Mouse (Mus musculus) mouse embryonic stem cell (cell line): ENCODE measurements around the gene Mast4.

Experiments used
- in situ Hi-C, 2 experiments: fragments of 300-500 bp; cut with MboI; formaldehyde crosslinking; loops; 1 replicate in 1 of 2; 3 replicates in 1 of 2; pipeline ENCODE4 v1.14.3; 2019 to 2020; ENCODE audit warnings: low sequenced_read_pairs in 2 of 2, low pct_unique_long_range_greater_than_20kb in 1 of 2, mixed read lengths in 1 of 2; ENCODE audit not compliant: unreplicated experiment in 1 of 2

Gene Mast4

DNA sequence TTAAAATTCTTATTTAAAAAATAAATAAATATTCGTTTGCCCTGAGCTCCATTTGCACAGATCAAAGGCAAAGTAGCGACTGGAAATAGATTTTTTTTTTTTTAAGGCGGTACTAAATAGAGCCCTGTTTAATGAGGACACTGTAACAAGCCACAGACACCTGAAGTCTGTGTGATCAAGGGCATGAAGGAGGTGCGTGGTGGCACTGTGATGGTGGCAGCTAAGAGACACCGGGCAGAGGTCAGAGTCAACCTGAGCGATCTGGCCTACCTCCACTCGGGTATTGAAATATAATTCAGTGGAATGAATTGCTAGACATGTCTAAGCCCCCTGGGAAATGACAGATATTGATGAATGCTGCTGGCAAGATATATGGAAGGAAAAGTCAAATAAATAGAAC, 184.9 kb downstream of the Mast4 start:
- in situ Hi-C loops = no loop called here

DNA sequence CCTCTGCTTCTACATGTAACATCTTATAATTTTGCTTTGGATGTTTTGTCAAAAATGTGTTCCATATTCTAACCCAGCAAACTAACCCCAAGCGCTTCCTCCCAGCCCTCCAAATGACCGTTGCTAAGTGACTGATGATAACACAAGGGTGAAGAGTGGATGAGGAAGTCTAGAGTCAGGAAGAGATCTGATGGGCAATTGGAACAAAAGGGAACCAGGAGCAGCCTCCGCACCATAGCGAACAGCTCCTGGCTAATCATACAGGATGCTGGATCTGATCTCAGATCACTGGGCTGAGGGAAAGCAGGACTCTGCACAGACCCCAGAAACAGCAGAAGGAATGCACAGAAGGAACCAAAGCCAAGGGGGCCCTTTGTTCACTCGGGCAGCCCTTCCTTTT, 190.0 kb downstream of the Mast4 start:
- in situ Hi-C loops = no loop called here

DNA sequence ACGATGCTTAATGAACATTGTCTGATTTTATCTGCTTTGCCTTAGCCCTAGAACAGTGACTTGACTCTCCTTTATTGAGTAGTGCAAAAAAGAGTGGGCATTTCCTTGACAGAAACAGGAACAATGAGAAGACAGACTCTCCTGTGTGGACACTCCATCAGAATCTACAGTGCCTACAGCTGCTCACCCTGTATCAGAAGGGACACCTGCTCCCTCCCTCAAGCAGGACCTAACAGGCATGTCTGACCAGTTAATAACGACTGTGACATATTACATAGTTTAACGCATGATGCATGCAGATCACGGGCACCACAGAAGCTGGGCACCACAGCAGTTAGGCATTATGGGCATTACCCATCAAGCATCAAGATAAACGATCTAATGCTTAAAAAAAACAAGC, 193.0 kb downstream of the Mast4 start:
- in situ Hi-C loops = no loop called here

DNA sequence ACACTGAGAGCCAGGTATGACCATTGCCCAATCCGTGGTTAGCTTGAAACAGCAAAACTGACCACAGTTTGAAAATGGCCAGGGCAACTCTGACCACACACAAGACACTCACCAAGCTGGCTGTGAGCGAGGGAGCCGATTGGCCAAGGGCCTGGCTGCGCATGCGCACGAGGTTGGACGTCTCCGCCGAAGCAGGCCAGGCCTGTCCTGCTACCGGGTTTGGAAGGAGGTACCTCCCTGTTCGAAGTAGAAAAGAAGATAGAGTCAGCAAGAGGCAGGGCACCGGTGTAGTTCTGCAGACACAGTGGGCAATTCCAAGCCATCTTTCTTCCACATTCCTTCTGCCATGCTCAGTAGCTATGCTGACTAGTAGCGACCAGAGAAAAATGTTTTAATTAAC, 194.2 kb downstream of the Mast4 start:
- in situ Hi-C loops = no loop called here

DNA sequence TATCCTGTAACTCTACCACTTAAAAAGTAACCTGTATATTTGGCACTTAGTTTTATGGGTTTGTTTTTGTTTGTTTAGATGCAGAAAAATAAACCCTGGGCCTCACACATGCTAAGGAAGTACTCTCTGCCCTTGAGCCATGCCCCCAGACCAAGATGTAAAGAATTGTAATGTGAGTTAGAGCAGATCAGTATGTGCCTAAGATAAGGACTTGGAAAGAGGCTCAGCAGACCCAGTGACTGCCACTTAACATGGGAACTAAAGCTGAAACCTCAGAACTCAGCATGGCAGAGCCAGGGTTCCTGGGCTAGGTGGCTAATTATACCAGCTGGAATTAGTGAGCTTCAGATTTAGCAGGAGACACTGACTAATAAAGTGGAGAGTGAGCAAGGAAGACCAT, 196.0 kb downstream of the Mast4 start:
- in situ Hi-C loops = no loop called here

DNA sequence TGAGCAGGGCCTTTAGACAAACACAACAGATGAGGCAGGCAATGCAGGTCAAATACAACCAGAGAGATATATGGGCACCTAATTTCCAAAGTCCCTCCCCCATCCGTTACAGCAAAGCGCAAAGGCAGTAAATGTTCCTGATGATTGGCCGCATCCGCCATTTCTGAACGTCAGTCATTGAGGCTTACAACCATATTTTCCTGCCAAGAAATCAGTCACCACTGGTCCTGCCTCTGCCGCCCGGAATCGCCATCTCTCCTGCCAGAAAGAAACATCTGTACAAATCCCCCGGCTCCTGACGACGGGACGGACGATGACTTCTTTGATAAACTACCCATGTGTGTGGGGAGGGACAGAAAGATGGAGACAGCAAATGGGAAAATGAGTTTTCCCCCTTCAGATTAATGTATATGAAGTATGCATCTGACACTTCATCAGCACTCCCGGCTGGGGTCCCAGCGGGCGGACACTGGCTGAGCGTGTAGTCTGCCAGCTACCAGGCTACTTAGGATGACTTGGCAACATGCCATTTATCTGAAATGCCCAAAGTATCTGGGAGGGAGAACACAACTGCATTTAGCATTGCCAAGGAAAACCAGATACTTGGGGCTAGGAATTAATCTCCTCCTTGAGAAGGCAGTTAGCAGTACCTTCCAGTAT, 198.9 kb downstream of the Mast4 start:
- in situ Hi-C loops = no loop called here

DNA sequence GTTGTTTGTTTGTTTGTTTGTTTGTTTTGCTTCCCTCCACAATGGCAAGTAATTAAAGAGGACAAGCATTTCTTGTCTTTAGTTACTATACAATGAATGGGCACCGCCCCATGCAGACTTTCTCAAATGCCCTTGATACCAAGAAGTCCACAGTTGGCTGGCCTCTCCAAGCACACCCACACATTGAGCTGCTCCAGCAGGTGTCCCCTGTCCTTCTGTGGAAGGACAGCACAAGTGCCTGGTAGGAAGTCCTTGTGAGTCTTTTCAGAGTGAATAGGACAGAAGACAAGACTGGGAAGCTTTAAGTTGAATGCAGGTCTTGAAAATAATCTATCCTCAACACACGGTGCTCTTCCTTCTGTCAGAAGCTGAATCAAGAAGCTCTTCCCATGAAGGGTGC, 202.5 kb downstream of the Mast4 start:
- in situ Hi-C loops = no loop called here

DNA sequence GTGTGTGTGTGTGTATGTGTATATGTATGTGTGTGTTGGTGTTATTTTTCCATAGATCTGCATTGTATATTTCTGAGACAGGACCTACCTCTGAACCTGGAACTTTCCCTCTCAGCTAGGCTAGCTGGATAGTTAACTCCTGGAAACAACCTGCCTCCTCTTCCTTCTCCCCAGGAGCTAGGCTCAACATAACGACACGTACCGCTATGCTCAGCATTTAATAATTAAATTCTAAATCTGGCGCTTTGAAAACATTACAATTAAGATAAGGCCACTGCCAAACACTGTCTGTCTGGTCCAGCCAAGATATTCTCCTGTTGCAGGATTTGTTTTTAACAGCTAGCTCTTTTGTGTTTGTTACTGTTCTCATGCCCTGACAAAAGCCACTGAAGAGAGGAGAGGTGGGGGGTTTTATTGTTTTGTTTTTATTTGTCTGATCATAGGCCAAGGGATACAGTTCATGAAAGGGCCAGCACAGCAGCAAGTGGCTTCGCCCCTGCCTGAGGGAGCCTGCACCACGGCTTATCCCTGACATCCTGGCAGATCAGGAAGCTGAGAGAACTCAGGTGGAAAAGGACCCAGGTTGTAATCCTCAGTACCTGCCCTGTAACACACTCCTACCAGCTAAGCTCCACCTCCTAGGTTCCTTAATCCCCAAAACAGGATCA, 205.0 kb downstream of the Mast4 start:
- in situ Hi-C loops = no loop called here

DNA sequence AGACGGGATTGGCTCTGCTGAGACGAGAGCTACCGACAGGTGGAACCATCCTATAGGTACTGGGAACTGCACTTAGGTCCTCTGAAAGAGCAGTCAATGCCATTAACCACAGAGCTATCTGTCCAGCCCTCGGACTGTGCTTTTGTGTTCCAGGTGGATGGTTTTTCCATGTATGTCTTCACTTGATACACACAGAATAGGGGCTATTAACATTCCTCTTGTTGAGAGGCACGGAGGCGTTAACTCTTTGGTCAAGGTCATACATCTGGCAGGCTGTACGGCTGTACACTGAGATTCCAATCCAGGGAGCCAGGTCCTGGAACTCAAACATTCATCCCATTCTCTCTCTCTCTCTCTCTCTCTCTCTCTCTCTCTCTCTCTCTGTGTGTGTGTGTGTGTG, 205.6 kb downstream of the Mast4 start:
- in situ Hi-C loops = no loop called here

DNA sequence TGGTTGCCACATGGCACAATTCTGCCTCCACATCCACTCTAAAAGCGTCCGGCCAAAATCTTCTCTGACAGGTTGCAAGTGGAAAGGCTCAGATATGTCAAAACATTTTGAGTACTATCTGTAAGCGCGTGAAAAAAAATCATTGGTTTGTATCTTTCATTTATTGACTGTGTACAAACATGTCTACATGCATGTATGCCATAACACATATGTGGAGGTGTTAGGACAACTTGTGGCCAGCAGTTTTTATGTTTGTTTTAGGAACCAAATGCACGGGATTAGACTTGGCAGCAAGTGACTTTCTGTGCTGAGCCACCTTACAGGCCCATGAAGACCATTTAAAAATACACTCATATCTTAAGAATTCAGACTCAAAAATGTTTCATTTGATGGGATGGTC, 206.7 kb downstream of the Mast4 start:
- in situ Hi-C loops = no loop called here

DNA sequence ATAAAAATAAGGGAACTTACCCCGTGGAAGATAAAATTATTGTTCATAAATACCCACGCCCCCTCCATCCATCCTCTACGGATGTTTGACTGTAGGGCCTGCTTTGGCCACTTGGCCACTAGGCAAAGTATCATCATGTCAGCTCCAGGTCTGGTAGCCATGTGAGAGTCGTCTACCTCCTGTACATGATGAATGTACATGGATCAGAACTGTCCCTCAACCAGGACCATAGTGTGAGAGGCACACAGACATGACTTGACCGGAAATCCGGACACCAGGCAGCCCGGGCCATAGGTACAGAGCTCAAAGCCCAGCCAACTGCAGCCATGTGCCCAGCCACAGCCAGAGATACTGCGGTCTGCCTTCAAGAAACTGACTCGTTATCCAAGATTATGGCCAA, 210.6 kb downstream of the Mast4 start:
- in situ Hi-C loops = no loop called here

DNA sequence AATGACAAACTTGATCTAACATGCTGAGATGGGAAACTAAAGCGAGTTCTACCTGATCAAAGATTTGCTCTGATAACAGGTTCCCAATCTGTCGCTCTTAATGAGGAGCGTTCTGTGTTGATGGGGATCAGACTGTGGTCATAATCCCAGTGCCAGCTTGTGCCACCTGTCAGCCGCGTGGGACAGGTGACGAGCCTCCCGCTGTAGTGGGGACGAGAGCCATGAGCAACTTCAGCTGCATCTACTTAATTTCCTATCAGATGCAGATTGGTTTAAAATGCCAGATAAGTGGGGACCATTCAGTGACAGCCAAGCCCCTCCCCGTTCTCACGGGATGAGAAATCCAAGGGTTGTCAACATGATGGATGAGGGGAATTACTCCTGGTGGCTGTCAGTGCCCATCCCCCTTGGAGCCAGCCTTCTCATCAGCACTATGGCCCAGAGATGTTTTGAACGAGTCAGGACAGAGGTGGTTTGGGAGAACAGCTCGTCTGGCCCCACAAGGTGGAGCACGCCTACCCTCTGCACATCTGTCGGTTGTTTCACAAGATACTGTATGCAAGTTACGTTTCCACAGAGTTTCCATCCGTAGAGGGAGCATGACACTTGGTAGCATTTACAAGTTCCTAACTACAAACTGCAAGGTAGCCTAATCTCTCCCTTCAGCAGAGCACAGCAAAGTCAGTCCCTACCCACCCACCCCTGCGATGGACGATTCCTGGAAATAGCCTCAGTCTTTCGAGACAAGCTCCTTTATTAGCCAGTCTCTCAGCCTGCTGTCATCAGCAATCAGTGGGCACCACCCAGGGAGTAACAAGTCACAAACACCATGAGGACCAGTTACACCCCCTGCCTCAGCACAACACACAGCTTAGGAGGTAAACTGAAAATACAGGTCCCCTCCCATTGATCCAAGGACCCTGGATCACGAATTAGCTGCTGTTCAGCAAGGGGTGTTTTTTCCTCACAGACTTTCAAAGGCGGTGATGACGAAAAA, 212.2 kb downstream of the Mast4 start:
- in situ Hi-C loops = no loop called here

DNA sequence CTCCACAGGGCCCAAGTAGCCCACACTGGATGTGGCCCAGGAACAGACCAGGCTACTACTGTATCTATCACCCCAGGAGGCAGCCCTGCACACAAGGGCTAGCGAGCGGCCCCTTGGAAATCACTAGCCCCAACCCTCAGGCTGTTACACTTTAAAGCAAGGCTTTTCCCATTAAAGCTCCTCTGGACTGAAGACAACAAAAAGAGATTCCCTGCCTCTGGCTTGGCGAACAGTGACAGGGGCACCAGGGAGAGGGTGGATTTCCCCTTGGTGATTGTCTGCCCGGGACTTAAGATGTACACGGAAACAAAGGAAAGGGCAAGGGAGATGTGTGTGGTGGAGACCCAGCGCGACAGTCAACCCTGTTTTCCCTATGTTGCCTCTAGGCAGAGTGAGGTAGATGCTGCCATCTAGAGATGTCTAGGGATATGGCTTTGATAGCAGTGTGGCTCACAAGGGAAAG, 213.6 kb downstream of the Mast4 start:
- in situ Hi-C loops = no loop called here

DNA sequence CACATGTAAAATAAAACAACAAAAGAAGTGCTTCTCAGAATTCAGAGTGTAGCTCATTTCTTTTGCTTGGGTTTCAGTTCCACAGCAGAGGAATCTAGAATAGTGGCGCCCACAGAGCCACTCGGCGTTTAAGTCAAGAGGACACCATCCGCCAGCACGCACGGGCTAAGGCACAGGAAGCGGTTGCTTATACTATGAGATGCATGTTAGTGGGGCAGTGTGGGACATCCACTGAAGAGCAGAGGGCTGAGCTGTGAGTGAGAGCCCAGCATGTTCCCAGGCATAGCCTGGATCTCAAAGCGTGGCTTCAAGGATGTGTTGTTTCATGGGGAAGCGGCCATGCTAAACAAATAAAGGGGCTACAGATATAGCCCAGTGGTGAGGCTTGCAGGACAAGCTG, 214.6 kb downstream of the Mast4 start:
- in situ Hi-C loops = no loop called here

DNA sequence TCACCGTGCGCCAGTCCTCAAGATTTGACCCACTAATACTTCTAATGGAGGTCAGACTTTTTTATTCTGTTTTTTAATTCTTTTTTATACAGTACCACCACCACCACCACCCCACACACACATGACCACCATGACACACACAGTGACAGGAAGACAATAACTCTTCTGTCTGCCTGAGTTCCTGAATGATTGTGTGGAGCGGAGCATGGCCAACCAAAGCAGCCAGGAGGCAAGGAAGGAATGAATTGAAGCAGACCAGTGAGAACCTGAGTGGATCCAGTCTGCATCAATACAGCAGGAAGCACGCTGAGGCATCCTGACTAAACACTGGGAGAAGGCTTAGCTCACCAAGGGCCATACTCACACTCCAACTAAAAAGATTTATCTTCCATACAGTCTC, 219.2 kb downstream of the Mast4 start:
- in situ Hi-C loops = no loop called here

DNA sequence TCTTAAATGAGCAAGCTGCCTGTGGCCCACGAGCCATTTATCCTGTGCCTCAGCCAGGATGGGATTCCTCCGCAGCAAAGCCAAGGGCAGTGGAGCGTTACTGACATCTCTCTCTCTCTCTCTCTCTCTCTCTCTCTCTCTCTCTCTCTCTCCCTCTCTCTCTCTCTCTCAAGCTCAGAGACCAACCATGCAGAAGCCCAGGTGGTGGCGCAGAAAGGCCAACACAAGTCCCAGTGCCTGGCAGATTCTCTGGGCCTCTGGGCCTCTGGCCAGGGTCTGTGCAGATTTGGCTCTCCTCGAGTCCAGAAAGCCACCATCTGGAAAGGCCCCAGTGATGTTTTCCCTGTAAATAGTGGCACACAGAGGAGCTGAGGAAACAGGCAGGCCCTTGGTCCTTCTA, 220.0 kb downstream of the Mast4 start:
- in situ Hi-C loops = no loop called here

DNA sequence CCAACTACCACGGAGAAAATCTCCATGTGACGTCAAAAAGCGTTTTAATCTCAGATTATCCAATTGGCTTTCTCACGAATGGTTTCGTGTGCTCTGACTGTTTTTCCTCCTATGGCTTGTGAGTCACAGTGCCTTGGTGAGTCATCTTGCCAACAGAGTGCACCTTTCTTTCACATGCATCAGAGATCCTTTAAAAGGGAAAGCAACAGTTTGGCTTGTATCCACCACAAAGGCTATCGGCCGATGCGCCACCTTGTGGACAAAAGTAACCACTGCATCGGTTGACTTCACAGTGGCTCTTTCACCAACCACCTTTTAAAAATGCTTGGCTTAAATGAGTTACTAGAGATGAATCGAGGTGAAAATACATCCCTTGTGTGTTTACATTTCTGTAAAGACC, 224.4 kb downstream of the Mast4 start:
- in situ Hi-C loops = no loop called here

DNA sequence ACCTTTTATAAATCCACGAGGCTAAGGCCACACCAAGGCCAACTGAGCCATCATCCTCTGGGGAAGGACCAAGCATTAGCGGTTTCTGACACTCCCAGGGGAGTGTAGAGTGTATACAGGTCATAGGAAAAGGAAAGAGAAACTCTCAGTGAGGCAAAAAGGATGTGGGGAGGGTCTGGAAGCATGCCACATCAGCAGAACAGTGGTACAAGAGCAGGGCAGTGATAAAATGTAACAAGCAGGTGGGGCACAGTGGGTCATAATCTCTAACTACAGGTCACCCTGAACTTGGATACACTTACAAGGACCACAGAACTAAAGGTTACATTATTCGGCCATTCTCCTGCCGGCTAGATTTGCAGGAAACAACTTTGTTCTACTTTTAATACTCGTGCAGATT, 226.9 kb downstream of the Mast4 start:
- in situ Hi-C loops = no loop called here

DNA sequence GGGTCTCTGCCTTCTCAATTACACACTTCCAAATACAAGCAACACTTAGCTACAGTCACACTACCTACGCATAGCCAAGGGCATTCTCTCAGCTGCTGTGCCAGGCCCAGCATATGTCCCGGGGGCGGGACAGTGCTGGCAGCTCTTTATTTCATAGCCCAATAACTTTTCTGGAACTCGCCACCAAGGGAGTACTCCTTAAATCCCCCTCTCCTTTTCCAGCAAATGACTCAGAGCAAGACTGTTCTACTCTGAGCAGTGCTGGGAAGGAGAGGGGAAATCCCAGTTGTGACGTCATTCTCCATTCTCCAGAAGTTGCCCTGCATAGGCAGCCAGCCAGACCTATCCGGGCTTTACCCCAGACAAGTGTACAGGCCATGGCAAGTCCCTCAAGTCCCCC, 231.7 kb downstream of the Mast4 start:
- in situ Hi-C loops = no loop called here
